Mouse (Mus musculus): ENCODE measurements around the gene Cox7a2l.

The Cox7a2l gene

GRCm38 (mm10) chr17:83453587-83453986, 63.5 kb downstream of the Cox7a2l start:
- no peak for DNase-seq (ENCODE audit: low spot score)

GRCm38 (mm10) chr17:83452451-83452850, 64.7 kb downstream of the Cox7a2l start:
- no peak for DNase-seq (ENCODE audit: low spot score)

All from layer of hippocampus, adult 9-10 months (tissue).